Mouse (Mus musculus): Measurements from ENCODE around the gene Hist1h2ag. TPM values are rescaled to one million over a fixed set of nuclear protein-coding genes. Genes with fewer than 3 reads are reported as not detected.

The Hist1h2ag gene
- polyA plus RNA-seq (2015; fragmentation: Nextera tagmentation; extraction: Ambion mirVana), result 8.4 and 8.8 TPM in 2 replicates

GRCm38 (mm10) chr13:22042568-22043502 is at the start of gene Hist1h2ag, which contains the start of gene Hist1h2bj:
TSS of gene Hist1h2ag (minus strand) at chr13:22042944.
TSS of gene Hist1h2bj (plus strand) at chr13:22043214.

GRCm38 (mm10) chr13:22084140-22084539 is 41.4 kb upstream of the Hist1h2ag start, which contains the start of gene Vmn1r188:
TSS of gene Vmn1r188 (plus strand) at chr13:22084440.

GRCm38 (mm10) chr13:22041142-22041536 is 1.6 kb downstream of the Hist1h2ag start, which contains the start of gene Hist1h4i:
TSS of gene Hist1h4i (minus strand) at chr13:22041362.

GRCm38 (mm10) chr13:22035267-22036148 is 7.2 kb downstream of the Hist1h2ag start, which contains the start of the genes Hist1h2ah and Hist1h2bk:
TSS of gene Hist1h2ah (minus strand) at chr13:22035568.
TSS of gene Hist1h2bk (plus strand) at chr13:22035870.

GRCm38 (mm10) chr13:22009642-22010041 is 33.1 kb downstream of the Hist1h2ag start, which contains the start of gene Prss16:
TSS of gene Prss16 (minus strand) at chr13:22009742.

Small RNA genes lying within 50 kb of the gene (microRNA-seq; reads per million reads assigned to microRNA genes)
- not detected for gene Gm26300
- gene Gm44390, result not detected
- not detected for gene Gm44486

Other genes with a start within 250 kb of the Hist1h2ag start
- gene Hist1h2bq, start 232.7 kb downstream of the Hist1h2ag start, polyA plus RNA-seq (2015; fragmentation: Nextera tagmentation; extraction: Ambion mirVana), result 3.9 and 5.8 TPM in 2 replicates
- 3.7 TPM in 1 of 2 replicates, not detected in the other for gene Hist1h2ao, start 232.5 kb downstream of the Hist1h2ag start, polyA plus RNA-seq (2015; fragmentation: Nextera tagmentation; extraction: Ambion mirVana)
- gene Hist1h4m, start 231.2 kb downstream of the Hist1h2ag start, polyA plus RNA-seq (2015; fragmentation: Nextera tagmentation; extraction: Ambion mirVana), result not detected in 2 replicates
- gene Hist1h4n, start 210.7 kb downstream of the Hist1h2ag start, polyA plus RNA-seq (2015; fragmentation: Nextera tagmentation; extraction: Ambion mirVana), result 8.8 and 12.8 TPM in 2 replicates
- gene Hist1h2ap, start 209.4 kb downstream of the Hist1h2ag start, polyA plus RNA-seq (2015; fragmentation: Nextera tagmentation; extraction: Ambion mirVana), result 721 and 1,071 TPM in 2 replicates
- 3.3 and 6.2 TPM in 2 replicates for gene Hist1h2br, start 209.2 kb downstream of the Hist1h2ag start, polyA plus RNA-seq (2015; fragmentation: Nextera tagmentation; extraction: Ambion mirVana)
- 1.1 and 1.2 TPM in 2 replicates for gene Zfp184, start 97.8 kb downstream of the Hist1h2ag start, polyA plus RNA-seq (2015; fragmentation: Nextera tagmentation; extraction: Ambion mirVana)
- 0.17 TPM in 1 of 2 replicates, not detected in the other for gene Pom121l2, start 61.8 kb downstream of the Hist1h2ag start, polyA plus RNA-seq (2015; fragmentation: Nextera tagmentation; extraction: Ambion mirVana)
- gene Prss16, start 33.2 kb downstream of the Hist1h2ag start, polyA plus RNA-seq (2015; fragmentation: Nextera tagmentation; extraction: Ambion mirVana), result 0.35 and 0.80 TPM in 2 replicates
- 2.2 TPM in 1 of 2 replicates, not detected in the other for gene Hist1h2ah, start 7.4 kb downstream of the Hist1h2ag start, polyA plus RNA-seq (2015; fragmentation: Nextera tagmentation; extraction: Ambion mirVana)
- 0.92 and 1.3 TPM in 2 replicates for gene Hist1h2bk, start 7.1 kb downstream of the Hist1h2ag start, polyA plus RNA-seq (2015; fragmentation: Nextera tagmentation; extraction: Ambion mirVana)
- 4.6 and 7.5 TPM in 2 replicates for gene Hist1h4i, start 1.6 kb downstream of the Hist1h2ag start, polyA plus RNA-seq (2015; fragmentation: Nextera tagmentation; extraction: Ambion mirVana)
- gene Hist1h2bj, start 270 bp upstream of the Hist1h2ag start, polyA plus RNA-seq (2015; fragmentation: Nextera tagmentation; extraction: Ambion mirVana), result 1.8 and 2.4 TPM in 2 replicates
- not detected in 2 replicates for gene Vmn1r188, start 41.5 kb upstream of the Hist1h2ag start, polyA plus RNA-seq (2015; fragmentation: Nextera tagmentation; extraction: Ambion mirVana)
- not detected in 2 replicates for gene Vmn1r189, start 62.9 kb upstream of the Hist1h2ag start, polyA plus RNA-seq (2015; fragmentation: Nextera tagmentation; extraction: Ambion mirVana)
- gene Vmn1r191, start 141.0 kb upstream of the Hist1h2ag start, polyA plus RNA-seq (2015; fragmentation: Nextera tagmentation; extraction: Ambion mirVana), result not detected in 2 replicates
- not detected in 2 replicates for gene Vmn1r192, start 148.2 kb upstream of the Hist1h2ag start, polyA plus RNA-seq (2015; fragmentation: Nextera tagmentation; extraction: Ambion mirVana)
- not detected in 2 replicates for gene Vmn1r193, start 180.2 kb upstream of the Hist1h2ag start, polyA plus RNA-seq (2015; fragmentation: Nextera tagmentation; extraction: Ambion mirVana)
- not detected in 2 replicates for gene Vmn1r194, start 201.3 kb upstream of the Hist1h2ag start, polyA plus RNA-seq (2015; fragmentation: Nextera tagmentation; extraction: Ambion mirVana)
- gene Vmn1r195, start 227.6 kb upstream of the Hist1h2ag start, polyA plus RNA-seq (2015; fragmentation: Nextera tagmentation; extraction: Ambion mirVana), result not detected in 2 replicates
- not detected in 2 replicates for gene Vmn1r196, start 247.0 kb upstream of the Hist1h2ag start, polyA plus RNA-seq (2015; fragmentation: Nextera tagmentation; extraction: Ambion mirVana)